Mouse (Mus musculus): ENCODE data around the gene Ndufa13. TPM values are rescaled to one million over a fixed set of nuclear protein-coding genes. Genes with fewer than 3 reads are reported as not detected.

Ndufa13 gene
- polyA plus RNA-seq, 1 experiment: 187 TPM

GRCm38 (mm10) chr8:69918506-69918905 is 16.1 kb upstream of the Ndufa13 start:
- no peak for TF ChIP-seq GATA1 (IDR thresholded peaks at IDR 0.05; ENCODE audit: low read length)

DNA sequence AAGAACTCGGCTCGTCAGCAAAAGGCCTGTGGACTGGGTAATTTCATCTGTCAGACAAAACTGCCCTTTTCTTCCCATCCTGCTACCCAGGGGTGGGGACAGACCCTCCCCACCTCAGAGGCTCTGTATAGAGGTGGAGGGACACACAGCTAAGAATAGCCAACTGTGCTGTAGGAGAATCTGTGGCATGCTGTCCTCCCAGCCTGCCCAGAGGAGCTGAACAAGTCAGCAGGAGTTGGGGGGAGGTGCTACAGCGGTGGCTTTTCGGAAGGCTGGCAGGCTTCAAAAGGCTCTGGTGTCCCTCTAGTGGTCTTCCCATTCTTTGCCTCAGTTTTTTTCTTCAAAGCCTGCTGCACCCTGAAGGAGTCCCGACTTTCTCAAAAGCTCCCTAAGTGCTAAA is 13.4 kb upstream of the Ndufa13 start:
- TF ChIP-seq GATA1 (IDR thresholded peaks at IDR 0.05; ENCODE audit: low read length): no peak

GRCm38 (mm10) chr8:69914526-69914925 is 12.2 kb upstream of the Ndufa13 start:
- TF ChIP-seq GATA1 (IDR thresholded peaks at IDR 0.05; ENCODE audit: low read length): no peak

DNA sequence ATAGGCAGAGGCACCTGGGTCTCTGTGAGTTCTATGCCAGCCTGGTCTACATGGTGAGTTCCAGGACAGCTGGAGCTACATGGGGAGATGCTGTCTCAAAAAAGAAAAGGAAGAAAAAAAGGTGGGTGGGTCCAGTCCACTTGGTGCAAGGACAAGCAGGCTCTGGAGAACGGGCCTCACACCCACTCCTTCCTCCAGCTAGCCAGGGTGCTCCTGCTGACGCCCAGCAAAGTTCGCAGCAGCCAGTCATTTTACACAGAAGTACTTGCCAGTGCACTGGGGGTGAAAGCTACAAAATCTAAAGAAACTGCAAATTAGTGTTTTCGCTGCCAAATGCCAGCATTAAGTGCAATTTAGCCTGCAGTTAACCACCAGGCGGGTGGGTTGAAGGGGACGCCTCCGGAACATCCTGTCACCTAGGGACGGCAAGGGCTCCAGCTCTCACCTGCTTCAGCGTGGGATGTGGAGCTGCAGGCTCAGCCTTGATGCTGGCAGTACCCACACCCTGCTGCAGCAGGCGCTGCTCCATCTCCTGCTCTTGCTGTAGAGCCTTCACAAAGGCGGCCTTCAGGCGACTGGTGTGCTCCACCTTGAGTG is 10.2 kb upstream of the Ndufa13 start:
- no peak for TF ChIP-seq GATA1 (IDR thresholded peaks at IDR 0.05; ENCODE audit: low read length)

DNA sequence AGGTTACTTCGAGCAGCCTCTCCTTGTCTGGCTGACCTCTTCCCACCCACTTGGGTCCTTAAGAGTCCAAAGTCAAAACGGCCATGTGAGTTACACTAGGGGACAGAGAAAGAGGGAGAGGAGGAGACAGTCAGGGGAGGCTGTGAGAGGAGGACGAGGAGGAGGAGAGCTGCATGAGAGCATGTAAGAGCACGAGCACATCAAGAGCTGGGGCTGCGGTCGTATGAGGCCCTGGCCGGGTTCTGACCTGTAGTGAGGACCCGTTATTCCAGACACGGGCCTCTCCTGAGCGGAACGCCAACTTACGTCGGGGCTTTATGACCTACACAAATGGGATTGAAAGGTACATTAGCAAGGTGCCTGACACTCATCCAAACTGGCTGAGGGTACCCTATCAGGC is 9.6 kb upstream of the Ndufa13 start:
- no peak for TF ChIP-seq GATA1 (IDR thresholded peaks at IDR 0.05; ENCODE audit: low read length)

DNA sequence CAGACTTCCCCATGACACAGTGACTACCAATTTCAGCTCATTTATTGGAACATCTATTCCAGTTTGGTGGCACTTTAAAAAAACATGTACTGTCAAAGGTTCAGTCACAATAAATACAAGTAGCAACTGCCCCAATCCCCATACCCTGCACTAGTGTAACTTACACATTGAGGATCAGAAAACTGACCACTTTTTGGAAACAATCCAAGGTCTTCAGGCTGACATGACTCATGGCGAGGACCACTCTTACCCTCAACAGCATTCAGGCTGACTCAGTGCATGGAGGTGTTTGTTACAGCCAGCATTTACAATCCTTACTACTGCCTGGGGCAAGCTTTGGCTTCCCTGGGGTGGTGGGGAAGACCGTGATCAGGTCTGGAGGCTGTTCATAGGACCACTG is 4.7 kb upstream of the Ndufa13 start:
- TF ChIP-seq GATA1 (IDR thresholded peaks at IDR 0.05; ENCODE audit: low read length): no peak

- TF ChIP-seq GATA1 (IDR thresholded peaks at IDR 0.05; ENCODE audit: low read length): no peak
Measured at GRCm38 (mm10) chr8:69906260-69906659, 3.9 kb upstream of the Ndufa13 start.

GRCm38 (mm10) chr8:69904096-69904495 is 1.7 kb upstream of the Ndufa13 start:
- TF ChIP-seq GATA1 (IDR thresholded peaks at IDR 0.05; ENCODE audit: low read length): no peak

GRCm38 (mm10) chr8:69903063-69903542 is 745 bp upstream of the Ndufa13 start:
- TF ChIP-seq GATA1 (IDR thresholded peaks at IDR 0.05; ENCODE audit: low read length): no peak

GRCm38 (mm10) chr8:69901484-69902162 is 735 bp downstream of the Ndufa13 start:
- no peak for TF ChIP-seq GATA1 (IDR thresholded peaks at IDR 0.05; ENCODE audit: low read length)

DNA sequence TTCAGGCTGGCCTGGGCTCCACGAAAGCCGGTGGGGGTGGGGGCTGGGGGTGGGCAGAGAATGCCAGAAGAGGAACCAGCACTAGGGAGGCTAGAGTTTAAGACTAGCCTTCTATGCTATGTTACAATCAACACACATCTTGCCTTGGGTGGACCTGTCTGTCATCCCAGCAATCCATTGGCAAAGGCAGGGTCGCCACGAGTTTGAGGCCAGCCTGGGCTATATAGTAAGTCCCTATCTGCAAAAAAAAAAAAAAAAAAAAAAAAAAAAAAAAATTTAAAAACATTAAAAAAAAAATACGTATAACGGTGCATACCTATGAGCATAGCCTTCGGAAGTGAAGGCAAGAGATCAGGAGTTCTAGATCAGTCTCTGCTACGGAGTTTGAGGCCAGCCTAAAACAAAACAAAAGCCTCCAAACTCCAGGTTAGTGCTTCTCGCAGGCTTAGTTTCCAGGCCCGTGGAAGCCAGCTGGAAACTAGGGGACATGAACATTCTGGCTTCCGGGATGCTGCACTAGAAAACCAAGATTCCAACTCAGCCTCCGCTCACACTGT is 1.4 kb downstream of the Ndufa13 start:
- TF ChIP-seq GATA1 (IDR thresholded peaks at IDR 0.05; ENCODE audit: low read length): no peak

DNA sequence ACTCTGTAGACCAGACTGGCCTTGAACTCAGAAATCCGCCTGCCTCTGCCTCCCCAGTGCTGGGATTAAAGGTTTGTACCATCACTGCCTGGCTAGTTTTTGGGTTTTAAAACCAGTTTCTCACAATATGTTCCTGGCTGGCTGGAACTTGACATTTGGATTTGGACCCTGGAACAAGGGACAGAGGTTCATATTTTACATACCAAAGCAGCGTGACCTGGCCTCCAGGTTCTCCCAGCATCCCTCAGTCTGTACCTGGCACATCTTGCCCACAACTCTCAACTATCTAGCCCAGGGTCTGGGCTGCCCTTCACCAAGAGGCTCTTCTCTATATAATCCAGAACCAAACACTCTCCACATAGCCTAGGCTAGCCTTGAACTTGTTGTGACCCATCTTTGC is 2.5 kb downstream of the Ndufa13 start:
- no peak for TF ChIP-seq GATA1 (IDR thresholded peaks at IDR 0.05; ENCODE audit: low read length)

DNA sequence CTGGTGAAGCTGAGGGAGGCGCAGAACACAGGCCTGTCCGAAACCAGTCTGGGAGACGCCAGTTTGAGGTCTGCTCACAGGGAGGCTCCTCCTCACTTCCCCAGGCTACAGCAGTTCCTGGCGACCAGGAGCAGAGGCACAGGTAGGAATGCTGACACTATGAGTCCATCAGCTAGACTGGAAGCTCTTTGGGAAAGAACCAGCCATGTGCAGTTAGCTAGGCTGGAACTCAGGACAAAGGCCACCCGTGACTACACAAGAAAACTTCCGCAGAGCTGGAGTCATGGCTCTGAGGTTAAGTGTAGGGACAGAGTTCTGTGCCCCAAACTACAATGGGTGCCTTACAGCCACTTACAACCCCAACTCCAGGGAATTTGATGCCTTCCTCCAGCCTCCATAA is 4.5 kb downstream of the Ndufa13 start:
- TF ChIP-seq GATA1 (IDR thresholded peaks at IDR 0.05; ENCODE audit: low read length): no peak

DNA sequence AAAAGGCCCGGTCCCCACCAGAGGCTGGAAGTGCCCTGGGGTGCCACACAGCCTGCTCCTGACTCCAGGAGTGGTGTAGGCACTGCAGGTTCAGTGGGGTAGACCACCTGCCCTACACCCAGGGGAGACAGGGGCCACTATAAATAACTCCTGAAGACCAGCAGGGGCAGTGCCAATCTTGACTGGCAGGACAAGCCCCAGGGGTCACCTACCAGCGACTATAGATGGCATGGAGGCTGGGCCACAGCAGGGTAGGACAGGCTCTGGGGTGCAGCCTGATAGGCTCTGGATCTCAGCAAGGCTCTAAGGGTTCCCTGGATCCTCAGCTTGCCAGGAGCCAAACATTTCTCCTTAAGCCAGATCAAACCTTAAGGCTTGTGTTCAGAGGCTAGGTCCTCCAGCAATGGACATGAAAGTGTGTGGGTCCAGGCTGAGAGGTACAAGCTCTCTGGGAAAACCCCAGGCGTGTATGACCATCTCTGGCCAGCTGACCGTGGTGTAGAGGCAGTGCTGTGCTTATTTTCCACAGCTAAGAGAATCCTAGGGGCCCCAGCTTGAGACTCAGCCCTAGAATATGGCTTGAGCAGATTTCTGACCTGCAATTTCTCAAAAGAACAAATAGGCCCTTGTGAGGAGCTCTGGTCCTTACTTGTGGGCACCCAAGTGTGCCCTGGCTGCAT is 6.4 kb downstream of the Ndufa13 start:
- no peak for TF ChIP-seq GATA1 (IDR thresholded peaks at IDR 0.05; ENCODE audit: low read length)

- TF ChIP-seq GATA1 (IDR thresholded peaks at IDR 0.05; ENCODE audit: low read length): no peak
Measured at GRCm38 (mm10) chr8:69894836-69895332, 7.5 kb downstream of the Ndufa13 start.

GRCm38 (mm10) chr8:69893863-69894262 is 8.5 kb downstream of the Ndufa13 start:
- TF ChIP-seq GATA1 (IDR thresholded peaks at IDR 0.05; ENCODE audit: low read length): no peak
